Mouse (Mus musculus): Measurements from ENCODE around the gene L3mbtl3. TPM values are rescaled to one million over a fixed set of nuclear protein-coding genes. Genes with fewer than 3 reads are reported as not detected.

L3mbtl3 gene
- total RNA-seq, 2 experiments from 2014 or later: 26.0 to 37.8 TPM

DNA sequence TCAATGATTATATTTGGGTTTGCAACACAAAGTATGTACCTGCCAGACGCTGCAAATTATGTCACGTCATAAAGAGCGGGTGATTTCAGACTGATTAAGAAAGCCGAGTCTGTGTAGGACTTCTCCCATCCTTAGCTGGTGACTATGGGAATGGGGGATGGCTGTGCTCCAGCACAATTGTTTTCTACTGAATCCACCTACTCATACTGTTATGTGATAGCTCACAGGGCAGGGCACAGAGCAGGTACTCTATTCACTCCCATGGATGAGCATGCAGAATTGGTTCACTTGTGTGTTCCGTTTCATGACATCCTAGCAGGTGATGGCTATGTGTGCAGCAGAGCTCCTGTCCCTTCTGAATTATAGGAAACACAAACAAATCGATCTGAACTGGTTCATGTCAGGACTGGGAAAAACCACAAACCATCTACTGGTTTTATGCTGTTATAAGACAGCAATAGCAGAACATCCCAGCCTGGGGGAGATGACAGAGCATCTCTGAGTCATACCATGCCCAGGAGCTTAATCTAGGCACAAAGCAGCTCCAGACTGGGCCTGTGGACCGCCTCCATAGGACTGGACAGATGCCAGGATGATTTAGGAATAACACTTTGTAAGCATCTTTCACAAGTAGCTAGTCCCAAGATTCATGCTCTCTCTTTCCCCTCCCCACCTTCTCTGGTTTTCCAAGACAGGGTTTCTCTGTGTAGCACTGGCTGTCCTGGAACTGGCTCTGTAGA is 126.2 kb downstream of the L3mbtl3 start:
- ATAC-seq (replicated peaks; ENCODE audit: poor library complexity, severe bottlenecking): no peak

DNA sequence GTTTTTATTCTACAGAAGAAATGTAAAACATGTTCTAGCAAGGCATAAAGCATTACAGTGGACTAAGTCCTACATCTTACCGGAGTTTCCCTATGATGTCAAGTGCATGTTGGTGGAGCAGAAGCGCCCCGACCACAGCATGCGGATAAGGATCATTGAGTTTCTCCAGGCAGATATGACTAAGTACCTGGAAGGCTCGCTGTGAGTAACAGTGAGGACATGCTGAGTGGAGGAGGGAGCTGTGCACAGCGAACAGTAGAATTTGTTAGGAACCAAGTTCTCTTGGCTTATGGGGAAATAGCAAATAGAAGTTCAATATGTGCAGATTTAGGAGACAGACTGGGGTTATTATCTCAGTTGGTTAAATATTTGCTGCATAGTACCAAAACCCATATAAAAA is 131.3 kb downstream of the L3mbtl3 start:
- no peak for ATAC-seq (replicated peaks; ENCODE audit: poor library complexity, severe bottlenecking)

DNA sequence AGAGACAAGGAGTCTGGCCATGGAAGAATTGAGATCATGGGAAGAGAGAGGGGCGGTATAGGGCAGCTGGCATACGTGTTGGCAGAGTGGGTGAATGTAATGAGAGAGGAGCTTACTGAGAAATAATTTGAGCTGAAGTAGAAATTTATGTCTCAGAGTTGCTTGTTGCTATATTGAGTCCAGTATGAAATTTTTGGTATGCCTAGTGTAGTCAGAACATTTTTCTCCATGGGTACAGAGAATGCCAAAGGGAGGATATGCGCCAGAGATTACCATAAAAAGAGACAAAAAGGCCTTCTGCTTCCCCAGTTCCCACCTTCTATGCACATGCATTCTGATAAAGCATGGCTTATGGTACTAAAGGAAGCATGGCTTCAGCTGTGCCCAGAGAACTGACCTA is 132.6 kb downstream of the L3mbtl3 start:
- ATAC-seq (replicated peaks; ENCODE audit: poor library complexity, severe bottlenecking): no peak

DNA sequence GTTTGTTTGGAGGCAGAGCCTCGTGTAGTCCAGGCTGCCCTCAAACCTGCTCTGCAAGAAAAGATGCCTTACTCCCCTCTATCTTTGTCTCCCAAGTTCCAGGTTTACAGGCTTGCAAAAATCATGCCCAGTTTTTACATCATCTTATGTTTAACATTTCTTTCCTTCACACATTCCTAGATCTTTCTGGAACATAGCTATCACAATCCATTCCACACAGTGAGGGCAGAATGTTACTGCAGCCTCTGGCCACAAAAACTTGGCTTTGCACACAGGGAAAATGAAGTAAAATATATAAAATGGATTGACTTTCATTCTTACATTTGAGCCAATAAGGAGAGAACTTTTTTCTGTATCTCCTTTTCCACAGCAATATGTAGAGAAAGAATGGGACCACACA is 136.7 kb downstream of the L3mbtl3 start:
- ATAC-seq (replicated peaks; ENCODE audit: poor library complexity, severe bottlenecking): no peak

DNA sequence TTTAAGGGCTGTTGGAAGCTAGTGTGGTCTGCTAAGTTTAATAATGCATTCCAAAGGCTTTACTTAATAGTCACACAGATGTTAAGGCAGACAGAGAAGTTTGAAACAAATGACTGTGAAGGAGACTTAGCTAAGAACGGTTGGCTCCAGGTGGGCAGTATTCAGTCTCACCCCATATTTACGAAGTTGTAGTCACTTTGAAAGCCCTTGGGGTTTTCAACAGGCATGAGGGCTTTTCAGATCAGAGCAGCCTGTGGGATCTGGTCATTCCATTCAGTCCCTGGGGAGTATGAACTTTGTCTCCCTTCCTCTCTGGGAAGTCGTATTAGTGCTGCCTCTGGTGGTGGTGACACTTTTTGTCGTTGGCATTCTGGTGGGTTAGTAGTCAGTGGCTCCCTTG is 137.2 kb downstream of the L3mbtl3 start:
- no peak for ATAC-seq (replicated peaks; ENCODE audit: poor library complexity, severe bottlenecking)

DNA sequence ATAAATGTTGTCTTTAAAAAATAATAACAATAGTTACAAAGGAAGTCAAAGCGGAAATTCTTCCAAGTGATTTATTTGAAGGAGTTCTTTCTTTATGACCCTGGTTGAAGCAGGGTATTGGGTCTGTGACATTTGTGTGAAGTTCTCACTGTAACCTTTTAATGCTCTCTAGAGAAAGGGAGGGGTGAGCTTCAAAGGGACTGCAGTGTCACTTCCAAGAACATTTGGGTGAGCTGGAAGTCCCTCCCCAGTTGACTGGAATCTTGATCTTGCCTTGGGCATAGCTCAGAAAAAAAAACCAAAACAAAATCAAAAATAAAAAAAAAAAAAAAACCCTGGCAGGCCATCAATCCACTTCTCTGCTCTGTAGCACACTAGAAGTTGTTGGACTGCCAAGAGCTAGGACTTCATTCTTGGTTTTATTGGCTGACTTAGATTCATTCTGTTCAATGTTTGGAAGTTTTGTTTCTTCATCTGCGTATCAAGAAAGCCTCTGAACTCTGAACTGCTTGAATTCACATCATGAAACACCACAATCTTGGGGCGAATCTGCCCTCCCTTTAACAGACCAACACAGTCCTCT is 143.6 kb downstream of the L3mbtl3 start:
- ATAC-seq (replicated peaks; ENCODE audit: poor library complexity, severe bottlenecking): no peak

DNA sequence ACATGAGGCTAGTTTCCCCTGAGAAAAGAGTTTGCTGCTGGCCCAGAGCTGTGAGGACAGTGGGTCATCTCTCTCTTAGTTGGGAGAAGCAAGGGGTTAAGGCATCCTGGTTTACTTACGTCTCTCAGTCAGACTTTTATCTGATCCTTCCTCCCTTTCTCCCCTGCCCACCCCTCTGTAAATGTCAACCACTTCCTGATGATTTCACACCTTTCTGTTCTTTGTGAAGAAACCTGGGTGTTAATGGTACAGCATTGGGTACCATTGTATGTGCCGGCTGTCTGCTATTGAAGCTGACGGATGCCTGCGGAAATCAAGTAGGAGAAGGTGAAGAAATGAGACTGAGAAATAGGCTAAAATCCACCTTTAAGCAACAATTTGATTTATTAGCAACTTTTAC is 146.3 kb downstream of the L3mbtl3 start, which contains the start of gene Samd3:
Gene Samd3 (plus strand): TSS at position 220 of the 400 bp plus-strand sequence.
- ATAC-seq (replicated peaks; ENCODE audit: poor library complexity, severe bottlenecking): no peak

DNA sequence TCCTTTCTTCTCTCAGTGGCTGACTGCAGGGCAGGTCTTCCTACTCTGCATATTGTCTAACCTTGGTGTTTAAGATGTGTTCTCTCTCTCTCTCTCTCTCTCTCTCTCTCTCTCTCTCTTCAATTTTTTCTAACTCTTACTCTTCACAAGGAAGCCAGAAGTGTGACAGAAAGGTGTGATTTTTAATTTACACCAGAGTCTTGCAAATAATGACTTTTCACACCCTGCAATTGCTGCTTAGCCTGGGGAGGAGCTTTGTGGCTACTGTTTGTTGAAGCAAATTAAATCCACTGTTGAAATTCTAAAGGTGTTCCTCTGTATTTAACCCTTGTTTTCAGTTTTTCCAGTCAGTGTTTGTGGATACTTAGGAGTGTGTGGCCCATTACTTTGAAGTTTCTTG is 147.6 kb downstream of the L3mbtl3 start:
- ATAC-seq (replicated peaks; ENCODE audit: poor library complexity, severe bottlenecking): no peak

DNA sequence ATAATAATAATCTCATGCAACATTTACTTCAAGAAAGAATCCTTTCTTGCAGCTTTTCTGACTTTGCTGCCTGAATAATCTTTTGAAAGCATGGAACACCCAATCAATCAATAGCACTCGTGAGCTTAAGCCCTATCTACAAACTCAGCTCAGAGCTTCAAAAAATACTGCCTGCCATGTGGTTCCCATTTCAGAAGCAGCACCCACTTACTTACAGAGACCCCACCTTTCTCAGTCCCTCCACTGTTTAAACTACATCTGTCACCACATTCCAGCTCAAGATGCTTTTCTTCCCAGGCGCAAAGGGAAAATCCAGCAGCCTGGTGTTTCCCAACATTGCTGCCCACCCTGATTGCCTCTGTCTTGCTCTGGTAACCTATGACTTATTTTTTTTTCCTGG is 149.0 kb downstream of the L3mbtl3 start:
- no peak for ATAC-seq (replicated peaks; ENCODE audit: poor library complexity, severe bottlenecking)

DNA sequence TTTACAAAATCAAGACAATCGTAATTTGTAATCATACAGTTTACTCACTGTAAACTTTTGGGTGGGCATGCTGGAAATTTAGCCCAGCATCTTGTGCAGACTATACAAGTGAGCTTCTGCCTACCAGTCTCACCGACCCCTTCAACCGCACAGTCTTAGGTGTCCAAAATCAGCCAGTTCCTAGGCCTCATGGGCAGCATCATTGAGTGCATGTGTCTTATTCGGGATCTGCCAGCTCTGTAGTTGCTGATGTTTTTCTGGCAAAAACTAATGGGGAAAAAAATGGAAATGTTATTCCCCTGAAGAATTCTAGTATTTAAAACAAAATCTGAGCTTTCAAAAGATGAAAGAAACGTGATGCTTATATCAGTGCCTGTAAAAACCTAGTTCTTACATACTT is 149.5 kb downstream of the L3mbtl3 start:
- no peak for ATAC-seq (replicated peaks; ENCODE audit: poor library complexity, severe bottlenecking)

Other genes starting within 250 kb of the L3mbtl3 start
- not detected in 2 replicates for gene Samd3, start 146.3 kb downstream of the L3mbtl3 start, total RNA-seq (2014; fragmentation: Nextera tagmentation)
- not detected in 2 replicates for gene Samd3, start 146.3 kb downstream of the L3mbtl3 start, total RNA-seq (2017)

All from granulocyte monocyte progenitor cell, adult 5-6 weeks (primary cell).